Mouse (Mus musculus): ENCODE measurements at regions not wholly inside any gene's neighbourhood (a gene's known extent, or its start where the extent isn't known, plus 50 kb on each side); places are given as distances from the start of the nearest gene placed in this dataset.
A peak's percentile ranks its signal among the peaks of the same experiment; 100 is the strongest.

DNA sequence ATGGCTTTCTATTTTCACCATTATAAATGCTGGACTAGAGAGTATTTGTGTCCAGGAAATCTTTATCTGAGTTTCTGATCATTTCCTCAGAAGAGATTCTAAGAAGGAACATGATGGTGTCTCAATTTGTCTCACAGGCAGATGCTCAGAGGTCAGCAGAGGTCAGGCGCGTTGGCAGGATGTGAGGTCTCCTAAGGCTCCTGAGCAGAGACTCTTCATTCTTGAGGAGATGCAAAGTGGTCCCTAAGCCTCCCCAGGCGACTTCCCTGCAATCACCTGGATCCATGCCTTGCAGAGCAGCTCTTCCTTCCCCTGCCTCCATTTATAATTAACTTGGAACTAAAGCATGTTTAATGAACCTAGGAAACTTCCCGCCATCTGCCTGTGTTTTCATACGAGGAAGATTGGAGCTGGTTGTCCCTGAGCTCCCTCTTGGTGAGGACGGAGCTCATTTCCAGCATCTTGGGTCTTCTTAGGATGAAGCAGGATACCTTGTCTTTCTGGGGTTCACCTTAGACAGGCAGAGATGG, 71.8 kb downstream of the Arf2 start:
- 59% methylated on average over 6 of the region's 6 CpGs for WGBS (ENCODE audit: insufficient replicate concordance)
- no peak for ATAC-seq (ENCODE audit: low read depth)
- Histone ChIP-seq H3K4me3 (ENCODE audit: low read depth, low read length) (no peak overlapping the region), H3K4me1 (ENCODE audit: control insufficient read depth, low read depth, low read length) (no peaks in the 10 kb centered on the region), H3K27ac (ENCODE audit: low read length) (no peak overlapping the region), H3K4me2 (ENCODE audit: low read depth, low read length) (no peak overlapping the region), H3K27me3 (ENCODE audit: control insufficient read depth, insufficient read depth, low read depth, low read length) (no peaks in the 10 kb centered on the region), H3K9me3 (replicated peaks; ENCODE audit: control insufficient read depth, low read length) (no peaks in the 10 kb centered on the region), H3K36me3 (ENCODE audit: control insufficient read depth, insufficient read depth) (no peaks in the 10 kb centered on the region), H3K9ac (ENCODE audit: low read depth, low read length) (no peak overlapping the region)

GRCm38 (mm10) chr11:104045216-104045615, 78.7 kb downstream of the Arf2 start:
- ATAC-seq (ENCODE audit: low read depth) = no peak
- H3K4me3 ChIP-seq (ENCODE audit: low read depth, low read length) = no peak overlapping the region
- WGBS (ENCODE audit: insufficient replicate concordance) = 76% methylated on average over 4 of the region's 4 CpGs

GRCm38 (mm10) chr11:104051986-104052385, 80.7 kb upstream of the Crhr1 start:
- Histone ChIP-seq H3K9me3 (replicated peaks; ENCODE audit: control insufficient read depth, low read length) (no peaks in the 10 kb centered on the region), H3K4me1 (ENCODE audit: control insufficient read depth, low read depth, low read length) (no peaks in the 10 kb centered on the region), H3K27ac (ENCODE audit: low read length) (no peak overlapping the region), H3K4me3 (ENCODE audit: low read depth, low read length) (no peak overlapping the region), H3K27me3 (ENCODE audit: control insufficient read depth, insufficient read depth, low read depth, low read length) (no peaks in the 10 kb centered on the region), H3K36me3 (ENCODE audit: control insufficient read depth, insufficient read depth) (no peaks in the 10 kb centered on the region), H3K9ac (ENCODE audit: low read depth, low read length) (no peak overlapping the region), H3K4me2 (ENCODE audit: low read depth, low read length) (no peak overlapping the region)
- no peak for ATAC-seq (ENCODE audit: low read depth)
- WGBS (ENCODE audit: insufficient replicate concordance) = 49% methylated on average over 3 of the region's 3 CpGs

More at GRCm38 (mm10) chr11:104045216-104045615, 78.7 kb downstream of the Arf2 start:
- no peaks in the 10 kb centered on the region for H3K9me3 ChIP-seq (replicated peaks; ENCODE audit: control insufficient read depth, low read length)
- H3K9ac ChIP-seq (ENCODE audit: low read depth, low read length) = no peak overlapping the region
- H3K27ac ChIP-seq (ENCODE audit: low read length) = no peak overlapping the region
- H3K27me3 ChIP-seq (ENCODE audit: control insufficient read depth, insufficient read depth, low read depth, low read length) = no peaks in the 10 kb centered on the region
- H3K36me3 ChIP-seq (ENCODE audit: control insufficient read depth, insufficient read depth) = no peaks in the 10 kb centered on the region
- no peak overlapping the region for H3K4me2 ChIP-seq (ENCODE audit: low read depth, low read length)
- no peaks in the 10 kb centered on the region for H3K4me1 ChIP-seq (ENCODE audit: control insufficient read depth, low read depth, low read length)

DNA sequence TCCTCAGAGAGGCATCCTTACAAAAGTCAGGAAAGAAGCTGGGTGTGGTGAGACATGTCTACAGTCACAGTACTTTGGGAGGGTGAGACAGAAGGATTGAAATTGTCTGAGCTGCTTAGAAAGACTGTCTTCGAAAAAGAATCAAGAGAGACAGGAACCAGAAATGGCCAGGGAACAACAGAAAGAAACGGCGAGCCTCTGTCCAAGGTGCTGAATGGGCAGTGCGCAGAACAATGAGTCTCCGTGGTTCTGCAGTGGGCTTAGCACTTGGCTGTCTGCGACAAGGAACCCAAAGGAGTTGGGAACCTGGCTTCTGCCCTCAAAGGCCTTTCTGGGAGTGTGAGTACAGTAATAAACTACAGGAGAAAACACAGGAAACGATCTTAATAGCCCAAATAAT, 79.4 kb upstream of the Crhr1 start:
- no peak overlapping the region for H3K27ac ChIP-seq (ENCODE audit: low read length)
- no peak overlapping the region for H3K4me3 ChIP-seq (ENCODE audit: low read depth, low read length)
- H3K9ac ChIP-seq (ENCODE audit: low read depth, low read length) = no peak overlapping the region
- H3K9me3 ChIP-seq (replicated peaks; ENCODE audit: control insufficient read depth, low read length) = no peaks in the 10 kb centered on the region
- no peaks in the 10 kb centered on the region for H3K4me1 ChIP-seq (ENCODE audit: control insufficient read depth, low read depth, low read length)
- no peak for ATAC-seq (ENCODE audit: low read depth)
- no peak overlapping the region for H3K4me2 ChIP-seq (ENCODE audit: low read depth, low read length)
- H3K36me3 ChIP-seq (ENCODE audit: control insufficient read depth, insufficient read depth) = no peaks in the 10 kb centered on the region
- 15% methylated on average over 7 of the region's 7 CpGs for WGBS (ENCODE audit: insufficient replicate concordance)
- H3K27me3 ChIP-seq (ENCODE audit: control insufficient read depth, insufficient read depth, low read depth, low read length) = no peaks in the 10 kb centered on the region

GRCm38 (mm10) chr11:104055941-104056340, 76.7 kb upstream of the Crhr1 start:
- H3K4me2 ChIP-seq (ENCODE audit: low read depth, low read length) = no peak overlapping the region
- H3K4me3 ChIP-seq (ENCODE audit: low read depth, low read length) = no peak overlapping the region
- no peaks in the 10 kb centered on the region for H3K27me3 ChIP-seq (ENCODE audit: control insufficient read depth, insufficient read depth, low read depth, low read length)
- no peak for ATAC-seq (ENCODE audit: low read depth)
- no peak overlapping the region for H3K9ac ChIP-seq (ENCODE audit: low read depth, low read length)
- WGBS (ENCODE audit: insufficient replicate concordance) = 53% methylated on average over 6 of the region's 6 CpGs
- H3K9me3 ChIP-seq (replicated peaks; ENCODE audit: control insufficient read depth, low read length) = no peaks in the 10 kb centered on the region
- no peaks in the 10 kb centered on the region for H3K36me3 ChIP-seq (ENCODE audit: control insufficient read depth, insufficient read depth)
- no peaks in the 10 kb centered on the region for H3K4me1 ChIP-seq (ENCODE audit: control insufficient read depth, low read depth, low read length)
- no peak overlapping the region for H3K27ac ChIP-seq (ENCODE audit: low read length)

- Histone ChIP-seq H3K27ac (ENCODE audit: low read length) (no peak overlapping the region), H3K4me1 (ENCODE audit: control insufficient read depth, low read depth, low read length) (no peaks in the 10 kb centered on the region), H3K9me3 (replicated peaks; ENCODE audit: control insufficient read depth, low read length) (no peaks in the 10 kb centered on the region), H3K9ac (ENCODE audit: low read depth, low read length) (no peak overlapping the region), H3K36me3 (ENCODE audit: control insufficient read depth, insufficient read depth) (no peaks in the 10 kb centered on the region), H3K4me3 (ENCODE audit: low read depth, low read length) (no peak overlapping the region), H3K4me2 (ENCODE audit: low read depth, low read length) (no peak overlapping the region), H3K27me3 (ENCODE audit: control insufficient read depth, insufficient read depth, low read depth, low read length) (no peaks in the 10 kb centered on the region)
- 35% methylated on average over 4 of the region's 4 CpGs for WGBS (ENCODE audit: insufficient replicate concordance)
- ATAC-seq (ENCODE audit: low read depth) = no peak
These were observed 75.6 kb upstream of the Crhr1 start for GRCm38 (mm10) chr11:104057046-104057445.

- WGBS (ENCODE audit: insufficient replicate concordance) = 51% methylated on average over 6 of the region's 6 CpGs
- no peak overlapping the region for H3K4me3 ChIP-seq (ENCODE audit: low read depth, low read length)
- no peaks in the 10 kb centered on the region for H3K36me3 ChIP-seq (ENCODE audit: control insufficient read depth, insufficient read depth)
- no peaks in the 10 kb centered on the region for H3K9me3 ChIP-seq (replicated peaks; ENCODE audit: control insufficient read depth, low read length)
- no peak overlapping the region for H3K4me2 ChIP-seq (ENCODE audit: low read depth, low read length)
- no peaks in the 10 kb centered on the region for H3K4me1 ChIP-seq (ENCODE audit: control insufficient read depth, low read depth, low read length)
- no peak overlapping the region for H3K9ac ChIP-seq (ENCODE audit: low read depth, low read length)
- no peak overlapping the region for H3K27ac ChIP-seq (ENCODE audit: low read length)
- peak; percentile 70 for ATAC-seq (ENCODE audit: low read depth)
- H3K27me3 ChIP-seq (ENCODE audit: control insufficient read depth, insufficient read depth, low read depth, low read length) = no peaks in the 10 kb centered on the region
These were observed 74.1 kb upstream of the Crhr1 start for GRCm38 (mm10) chr11:104058600-104058999.

- no peak overlapping the region for H3K9ac ChIP-seq (ENCODE audit: low read depth, low read length)
- 37% methylated on average over 6 of the region's 6 CpGs for WGBS (ENCODE audit: insufficient replicate concordance)
- H3K4me2 ChIP-seq (ENCODE audit: low read depth, low read length) = no peak overlapping the region
- no peaks in the 10 kb centered on the region for H3K36me3 ChIP-seq (ENCODE audit: control insufficient read depth, insufficient read depth)
- H3K27ac ChIP-seq (ENCODE audit: low read length) = no peak overlapping the region
- ATAC-seq (ENCODE audit: low read depth) = peak; percentile 27; the same call in 1 of the 2 replicates
- no peak overlapping the region for H3K4me3 ChIP-seq (ENCODE audit: low read depth, low read length)
- H3K27me3 ChIP-seq (ENCODE audit: control insufficient read depth, insufficient read depth, low read depth, low read length) = no peaks in the 10 kb centered on the region
- no peaks in the 10 kb centered on the region for H3K4me1 ChIP-seq (ENCODE audit: control insufficient read depth, low read depth, low read length)
- H3K9me3 ChIP-seq (replicated peaks; ENCODE audit: control insufficient read depth, low read length) = no peaks in the 10 kb centered on the region
These were observed 73.6 kb upstream of the Crhr1 start for GRCm38 (mm10) chr11:104059085-104059484.

- WGBS (ENCODE audit: insufficient replicate concordance) = 65% methylated on average over 6 of the region's 6 CpGs
- Histone ChIP-seq H3K27ac (ENCODE audit: low read length) (no peak overlapping the region), H3K4me1 (ENCODE audit: control insufficient read depth, low read depth, low read length) (no peaks in the 10 kb centered on the region), H3K36me3 (ENCODE audit: control insufficient read depth, insufficient read depth) (no peaks in the 10 kb centered on the region), H3K9ac (ENCODE audit: low read depth, low read length) (no peak overlapping the region), H3K4me2 (ENCODE audit: low read depth, low read length) (no peak overlapping the region), H3K27me3 (ENCODE audit: control insufficient read depth, insufficient read depth, low read depth, low read length) (no peaks in the 10 kb centered on the region), H3K9me3 (replicated peaks; ENCODE audit: control insufficient read depth, low read length) (no peaks in the 10 kb centered on the region), H3K4me3 (ENCODE audit: low read depth, low read length) (no peak overlapping the region)
- ATAC-seq (ENCODE audit: low read depth) = no peak
These were observed 71.3 kb upstream of the Crhr1 start for GRCm38 (mm10) chr11:104061361-104061760.

Data from liver, embryonic 16.5 days (tissue).